Mouse (Mus musculus): ENCODE measurements around the gene Itpr2.

DNA sequence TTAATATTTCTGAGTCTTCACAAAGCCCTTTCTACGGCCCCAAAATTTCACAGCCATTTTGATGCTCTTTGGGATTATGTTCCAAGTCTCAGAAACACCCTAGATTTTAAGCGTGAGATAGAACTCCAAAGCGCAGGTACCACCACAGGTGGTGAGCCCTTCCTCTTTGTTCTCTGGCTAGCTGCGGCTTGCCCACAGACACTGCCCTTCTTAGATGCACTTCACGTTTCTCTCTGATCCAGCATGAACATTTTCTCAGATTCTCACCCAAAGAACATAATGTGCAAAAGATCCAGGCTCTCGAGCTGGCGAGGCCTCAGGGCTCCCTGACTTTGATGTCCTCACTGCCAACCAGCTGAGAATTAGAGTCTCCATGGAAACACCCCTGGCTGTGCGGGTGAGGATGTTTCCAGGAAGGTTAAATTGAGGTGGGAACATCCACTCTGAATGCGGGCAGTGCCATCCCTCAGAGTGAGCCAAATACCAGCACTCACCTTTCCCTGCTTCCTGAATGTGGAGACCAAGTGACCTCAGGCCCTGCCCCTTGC lies 149.7 kb downstream of the Itpr2 start:
- no peak for TF ChIP-seq CTCF (IDR thresholded peaks at IDR 0.05; ENCODE audit: control insufficient read depth, insufficient read depth, insufficient read length)
- no peak for TF ChIP-seq FOSL1 (IDR thresholded peaks at IDR 0.05; ENCODE audit: insufficient read depth, low read length, poor library complexity, severe bottlenecking)
- TF ChIP-seq MYOD1 (IDR thresholded peaks at IDR 0.05; ENCODE audit: control insufficient read depth, insufficient read length, low read depth): no peak
- TF ChIP-seq MAX (IDR thresholded peaks at IDR 0.05): no peak
- TF ChIP-seq MYOG (IDR thresholded peaks at IDR 0.05; ENCODE audit: control insufficient read depth, extremely low read depth, insufficient read length): no peak
- no peak for TF ChIP-seq USF1 (IDR thresholded peaks at IDR 0.05; ENCODE audit: low read depth)
- TF ChIP-seq CEBPB (IDR thresholded peaks at IDR 0.05; ENCODE audit: low read depth): no peak

Measured in C2C12 (cell line).